Mouse (Mus musculus) lung, postnatal 14 days (tissue): Measurements from ENCODE around the gene Ggnbp2.

Experiments
- DNase-seq: peaks from one replicate; pipeline ENCODE4 v3.0.0; 2021

Ggnbp2 gene

DNA sequence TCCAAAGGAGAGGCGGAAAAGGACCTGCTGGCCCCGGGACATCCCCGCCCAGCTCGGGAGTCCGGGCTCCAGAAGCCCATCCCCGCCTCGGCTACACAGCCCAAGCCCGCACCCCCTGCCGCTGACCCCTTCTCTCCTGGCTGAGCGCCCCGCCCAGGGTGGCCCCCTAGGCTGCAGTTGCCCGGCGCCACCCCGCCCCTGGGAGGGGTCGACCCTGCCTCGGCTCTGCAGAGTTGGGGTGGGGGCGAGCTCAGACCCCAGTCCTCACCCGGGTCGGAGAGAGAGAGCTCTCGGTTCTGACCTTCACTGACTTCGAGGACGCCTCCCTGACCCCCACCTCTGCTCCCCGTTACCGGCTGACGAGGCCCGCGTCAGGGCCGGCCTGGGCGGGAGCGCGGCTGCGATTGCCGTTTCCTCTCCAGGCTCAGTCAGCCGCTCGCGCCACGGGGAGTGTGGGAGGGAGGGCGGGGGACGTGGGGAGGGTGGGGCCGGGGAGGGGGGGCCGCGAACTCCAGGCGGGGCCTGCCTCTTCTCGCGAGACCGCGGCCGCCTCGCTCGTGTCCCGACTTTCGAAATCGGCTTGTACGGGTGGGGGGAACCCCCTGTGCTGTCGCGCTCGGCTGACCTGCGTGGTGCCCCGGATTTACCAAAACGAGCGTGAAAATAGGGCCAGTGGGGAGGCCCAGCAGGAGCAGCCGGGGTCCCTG, at the start of gene Ggnbp2:
Gene Ggnbp2 (minus strand): TSS at position 481 of the 707 bp plus-strand sequence.
- peak; percentile 93 for DNase-seq

GRCm38 (mm10) chr11:84919951-84920350, 49.3 kb upstream of the Ggnbp2 start:
- no peak for DNase-seq

DNA sequence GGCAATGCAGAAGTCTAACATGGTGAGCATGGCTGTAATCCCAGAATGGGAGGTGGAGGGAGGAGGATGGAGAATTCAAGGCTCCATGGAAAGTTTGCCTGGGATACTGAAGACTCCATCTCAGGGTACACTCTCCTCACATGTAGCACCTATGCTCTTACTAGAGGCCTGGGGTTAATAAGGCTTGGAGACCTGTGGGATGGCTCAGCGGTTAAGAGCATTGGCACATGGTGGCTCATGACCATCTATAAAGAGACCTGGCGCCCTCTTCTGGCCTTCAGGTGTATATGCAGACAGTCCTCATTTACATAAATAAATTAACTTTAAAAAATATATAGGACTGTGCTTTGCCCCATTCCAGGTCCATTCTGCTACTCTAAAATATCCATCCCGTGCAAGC, 48.7 kb upstream of the Ggnbp2 start:
- peak; percentile 52 for DNase-seq

GRCm38 (mm10) chr11:84918425-84918824, 47.8 kb upstream of the Ggnbp2 start:
- DNase-seq: peak; percentile 94

DNA sequence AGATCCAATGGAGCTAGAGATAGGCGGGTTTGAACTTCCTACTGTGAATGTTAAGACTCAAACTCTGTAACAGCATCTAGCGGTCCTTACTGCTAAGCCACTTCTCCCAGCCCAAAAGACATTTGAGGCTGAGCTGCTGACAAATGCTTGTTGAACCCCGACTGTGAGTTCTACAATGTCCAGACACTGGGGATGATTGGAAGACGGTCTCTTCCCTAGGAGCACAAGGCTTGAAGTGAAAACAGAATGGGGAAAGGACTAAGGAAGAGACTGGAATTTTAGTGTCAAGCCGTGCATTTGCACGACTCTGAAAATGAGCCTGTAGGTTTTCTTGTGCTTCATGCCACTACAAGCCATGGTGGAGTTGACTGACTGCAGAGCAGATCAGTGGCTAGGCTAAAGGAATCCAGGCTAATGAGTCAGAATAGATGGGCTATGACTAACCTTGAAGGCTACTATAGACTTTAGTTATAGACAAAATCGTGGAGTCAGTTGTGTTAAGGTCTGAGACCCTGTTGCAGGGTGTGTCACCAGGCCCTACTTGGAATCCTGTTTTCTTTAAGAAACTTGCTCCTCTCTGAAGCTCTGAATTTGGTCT, 46.2 kb upstream of the Ggnbp2 start:
- DNase-seq: no peak

- peak; percentile 85 for DNase-seq
Measured at GRCm38 (mm10) chr11:84916053-84916702, 45.6 kb upstream of the Ggnbp2 start, which contains the start of gene Znhit3. Gene Znhit3 (minus strand): TSS chr11:84916366.

GRCm38 (mm10) chr11:84914673-84915072, 44.1 kb upstream of the Ggnbp2 start:
- DNase-seq: no peak

GRCm38 (mm10) chr11:84910411-84910810, 39.8 kb upstream of the Ggnbp2 start:
- DNase-seq: no peak

DNA sequence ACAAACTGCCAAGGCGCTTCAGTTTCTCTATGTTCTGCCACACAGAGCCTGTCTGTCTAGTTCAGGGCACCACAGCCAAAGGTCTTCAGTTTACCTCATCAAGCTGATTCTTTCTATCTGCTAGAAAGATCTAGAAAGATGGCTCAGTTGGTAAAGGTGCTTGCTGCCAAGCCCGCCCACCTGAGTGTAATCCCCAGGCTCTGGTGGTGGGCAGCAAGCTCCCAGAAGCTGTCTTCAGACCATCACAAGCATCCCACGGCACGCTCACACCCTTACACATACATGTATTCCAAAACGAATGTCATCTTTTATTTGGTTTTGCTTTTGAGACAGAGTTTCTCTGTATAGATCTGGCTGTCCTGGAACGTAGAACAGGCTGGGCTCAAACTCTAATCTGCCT, 37.9 kb upstream of the Ggnbp2 start:
- DNase-seq: no peak

DNA sequence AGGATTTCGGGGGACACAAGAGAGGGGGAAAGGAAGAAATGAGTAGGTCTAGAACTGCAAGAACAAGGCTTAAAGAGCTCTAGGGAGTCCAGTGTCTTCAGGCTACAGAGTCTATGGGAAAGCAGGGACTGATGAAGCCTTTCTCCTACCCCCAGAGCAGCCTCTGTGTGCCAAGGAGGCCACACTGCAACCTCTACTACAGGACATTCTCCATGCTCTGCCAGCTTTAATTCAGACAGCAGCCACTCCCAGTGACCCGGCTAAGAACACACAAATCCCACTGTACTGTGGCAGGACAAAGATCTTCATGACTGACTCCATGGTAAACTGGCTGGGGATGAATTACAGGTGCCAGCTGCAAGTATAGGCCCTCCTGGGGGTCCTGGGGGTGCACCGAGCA, 36.5 kb upstream of the Ggnbp2 start:
- no peak for DNase-seq

- DNase-seq: no peak
Measured at GRCm38 (mm10) chr11:84904597-84905144, 34.1 kb upstream of the Ggnbp2 start.

DNA sequence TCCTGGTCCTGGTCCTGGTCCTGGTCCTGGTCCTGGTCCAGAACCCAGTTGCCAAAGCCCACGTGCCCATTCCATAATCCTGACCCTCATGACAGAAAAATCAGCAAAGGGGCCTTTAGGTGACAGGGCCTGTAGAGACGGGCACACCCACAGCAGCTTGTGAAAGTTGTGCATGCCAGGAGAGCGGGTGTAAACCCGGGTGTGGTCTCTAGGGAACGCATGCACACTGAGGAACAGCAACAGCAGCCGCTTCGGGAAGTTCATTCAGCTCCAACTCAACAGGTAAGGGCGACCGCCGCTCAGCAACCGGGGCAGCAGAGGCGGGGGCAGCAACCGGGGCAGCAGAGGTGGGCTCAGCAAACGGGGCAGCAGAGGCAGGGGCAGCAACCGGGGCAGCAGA, 22.5 kb upstream of the Ggnbp2 start:
- no peak for DNase-seq

- no peak for DNase-seq
Measured at GRCm38 (mm10) chr11:84891705-84892104, 21.1 kb upstream of the Ggnbp2 start.

DNA sequence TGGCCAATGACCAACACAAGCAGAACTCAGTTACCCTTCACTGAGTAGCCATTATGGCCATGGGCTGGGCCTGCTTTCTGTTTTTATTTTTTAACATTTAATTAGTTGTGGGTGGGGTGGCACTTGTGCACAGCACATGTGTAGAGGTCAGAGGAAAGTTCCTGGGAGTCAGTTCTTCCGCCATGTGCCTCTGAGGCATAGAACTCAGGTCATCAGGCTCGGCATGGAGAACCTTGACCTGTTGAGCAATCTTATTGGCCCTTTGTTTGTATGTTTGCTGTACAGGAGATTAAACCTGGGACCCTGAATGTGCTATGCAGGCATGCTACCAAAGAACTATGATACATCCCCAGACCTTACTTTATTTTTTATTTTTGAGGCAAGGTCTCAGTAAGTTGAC, 18.9 kb upstream of the Ggnbp2 start:
- DNase-seq: no peak

GRCm38 (mm10) chr11:84888025-84888424, 17.4 kb upstream of the Ggnbp2 start:
- DNase-seq: no peak

- DNase-seq: no peak
Measured at GRCm38 (mm10) chr11:84886767-84887511, 16.3 kb upstream of the Ggnbp2 start.

- DNase-seq: no peak
Measured at GRCm38 (mm10) chr11:84886236-84886635, 15.6 kb upstream of the Ggnbp2 start.

- DNase-seq: no peak
Measured at GRCm38 (mm10) chr11:84885238-84885637, 14.6 kb upstream of the Ggnbp2 start.

DNA sequence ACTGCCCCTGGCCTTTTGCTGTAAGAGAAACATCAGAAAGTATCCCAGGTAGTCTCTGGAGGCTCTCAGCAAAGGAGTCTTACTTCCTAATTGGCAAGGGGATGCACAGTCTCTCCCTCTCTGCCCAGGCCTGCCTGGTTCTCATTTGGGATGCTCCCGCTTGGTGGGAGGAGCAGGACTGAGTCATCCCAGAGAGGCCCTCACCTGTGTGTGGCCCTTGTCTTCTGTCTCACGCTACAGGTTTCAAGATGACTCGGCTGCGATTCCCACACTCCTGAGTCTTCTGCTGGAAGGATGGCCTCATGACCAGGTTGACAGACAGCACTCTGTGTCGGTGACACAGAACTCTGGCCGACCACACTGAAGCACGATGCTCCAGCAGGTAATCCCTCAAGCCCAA, 11.7 kb upstream of the Ggnbp2 start:
- DNase-seq: no peak

- no peak for DNase-seq
Measured at GRCm38 (mm10) chr11:84880971-84881370, 10.4 kb upstream of the Ggnbp2 start.

GRCm38 (mm10) chr11:84880465-84880961, 9.9 kb upstream of the Ggnbp2 start:
- DNase-seq: peak; percentile 55

- DNase-seq: peak; percentile 82
Measured at GRCm38 (mm10) chr11:84879772-84880464, 9.3 kb upstream of the Ggnbp2 start, which contains the start of the genes Myo19 and Pigw. Gene Myo19 (plus strand): TSS chr11:84880148. Gene Pigw (minus strand): TSS chr11:84880285.
